Mouse (Mus musculus) right cerebral cortex, adult 18-20 months (tissue): Measurements from ENCODE around the gene Smap1.

Experiments used
- DNase-seq: peaks from one replicate; pipeline ENCODE4 v3.0.0; 2022; ENCODE audit warnings: mixed read lengths

Gene Smap1

DNA sequence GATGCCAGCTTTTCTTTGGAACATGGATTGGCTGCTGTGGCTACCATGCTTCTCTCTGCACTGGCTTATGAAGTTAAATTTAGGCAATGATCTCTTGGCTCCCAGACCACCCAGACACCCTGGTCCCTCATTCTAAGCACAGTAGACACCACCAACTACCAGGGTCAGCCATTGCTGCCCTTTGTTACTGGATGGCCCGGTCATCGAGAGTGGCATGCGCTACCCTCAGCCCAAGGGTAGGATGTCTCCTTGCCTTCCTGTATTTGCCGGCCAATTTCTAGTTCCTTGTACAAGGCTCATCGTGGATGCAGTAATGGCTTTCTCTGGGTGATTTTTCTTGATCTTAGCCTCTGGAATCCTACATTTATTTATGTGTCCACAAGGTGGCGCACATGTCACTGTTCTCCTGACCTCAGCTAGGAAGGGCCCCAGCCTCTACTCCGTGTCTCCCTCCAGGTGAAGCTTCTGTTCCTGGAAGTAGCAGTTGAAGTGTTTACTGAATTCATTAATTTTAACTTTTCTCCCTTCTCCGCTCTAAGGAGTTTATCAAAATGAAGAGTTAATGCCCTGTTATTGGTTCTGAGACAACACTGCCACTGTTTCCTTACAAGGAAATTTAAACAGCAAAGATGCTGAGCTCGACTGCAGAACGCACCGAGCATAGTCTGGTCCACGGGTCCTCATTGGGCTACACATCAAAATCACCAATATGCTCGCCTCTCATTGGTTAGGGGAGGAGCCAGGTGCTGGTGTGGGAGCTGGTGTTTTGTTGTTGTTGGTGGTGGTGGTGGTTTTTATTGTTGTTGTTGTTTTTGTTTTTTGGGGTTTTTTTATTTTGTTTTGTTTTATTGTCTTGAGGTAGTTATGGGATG is 95.0 kb downstream of the Smap1 start:
- DNase-seq, result peak; percentile 42

DNA sequence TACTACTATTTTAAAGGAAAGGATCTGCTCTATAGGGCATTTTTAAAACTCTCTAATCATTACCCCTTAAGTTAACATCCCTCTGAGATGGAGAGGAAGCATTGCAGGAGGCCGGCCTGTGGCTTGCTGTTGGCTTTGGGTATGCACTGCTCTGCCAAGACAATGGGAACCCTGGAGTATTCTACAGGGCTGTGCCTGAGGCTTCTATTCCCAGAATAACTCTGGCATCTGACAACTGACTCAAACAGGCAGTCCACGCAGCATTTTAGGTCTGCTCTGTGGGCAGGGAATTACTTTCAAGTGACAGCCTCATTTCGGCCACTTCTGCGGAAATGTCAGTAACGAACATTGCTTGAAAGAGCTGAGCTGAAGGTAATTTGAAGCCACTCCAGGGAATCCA is 100.5 kb downstream of the Smap1 start:
- no peak for DNase-seq

DNA sequence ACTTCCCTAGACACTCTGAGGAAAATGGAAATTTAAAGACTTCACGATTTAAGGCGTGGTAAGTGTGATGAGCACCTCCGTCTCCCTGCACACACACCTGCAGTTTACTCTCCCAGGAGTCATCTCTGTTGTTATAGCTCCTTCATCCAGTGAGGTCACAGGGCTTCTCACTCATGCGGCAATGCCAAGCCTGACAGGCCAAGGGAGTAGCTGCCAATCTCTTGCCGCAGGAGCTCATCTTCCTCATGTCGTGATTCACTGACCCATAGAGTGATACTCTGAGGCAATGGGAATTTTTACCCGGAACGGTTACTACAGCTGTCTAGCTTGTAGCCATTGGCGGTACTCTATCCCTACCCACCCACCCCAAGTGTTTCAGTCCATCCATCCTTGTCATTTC is 123.8 kb downstream of the Smap1 start:
- no peak for DNase-seq
